Mouse (Mus musculus) cerebellum, adult 2 months (tissue): ENCODE data around the gene Rpl22. TPM values are rescaled to one million over a fixed set of nuclear protein-coding genes. Genes with fewer than 3 reads are reported as not detected.

Experiments
- DNase-seq, 2 experiments: peaks; one replicate each; pipeline ENCODE4 v3.0.0; 2021
- H3K27ac ChIP-seq: fragments of 200-500 bp; 2 replicates; pipeline ENCODE4 v1.5.1; 2012; ENCODE audit warnings: low read length, control low read depth, inconsistent platforms; ENCODE audit not compliant: insufficient read depth
- H3K27me3 ChIP-seq: fragments of 200-500 bp; 2 replicates; pipeline ENCODE4 v1.6.1; 2012; ENCODE audit warnings: inconsistent platforms, mild to moderate bottlenecking, low read length, moderate library complexity; ENCODE audit not compliant: control insufficient read depth, insufficient read depth
- H3K4me1 ChIP-seq: fragments of 200-500 bp; 2 replicates; pipeline ENCODE4 v1.6.1; 2011; ENCODE audit warnings: low read length; ENCODE audit not compliant: control insufficient read depth, insufficient read depth
- H3K4me3 ChIP-seq: fragments of 200-500 bp; replicated peaks from 2 replicates; pipeline ENCODE3; 2011; ENCODE audit warnings: mild to moderate bottlenecking, low read depth, low read length, control low read depth; ENCODE audit not compliant: insufficient read depth
- CTCF ChIP-seq: fragments of 200-500 bp; IDR thresholded peaks from 2 replicates; pipeline ENCODE4 v1.5.1; 2011; ENCODE audit warnings: low read depth, mild to moderate bottlenecking, control low read depth, low read length, moderate library complexity, borderline replicate concordance; ENCODE audit not compliant: insufficient read depth
- POLR2A ChIP-seq: fragments of 200-500 bp; IDR thresholded peaks from 2 replicates; pipeline ENCODE4 v1.6.1; 2011; ENCODE audit warnings: low read length, control low read depth, borderline replicate concordance; ENCODE audit not compliant: insufficient read depth
- WGBS: fragments of 180-500 bp; shearing (Covaris S2); methylation state at CpG from one replicate; pipeline ENCODE4 v1.1.7; 2018; 5-methylcytosine and 5-hydroxymethylcytosine counted together
- polyA plus RNA-seq: library from polyadenylated mRNA; depleted of rRNA; stranded (reverse); fragments of >200 nt; gene quantifications from 2 replicates; pipeline ENCODE4 v1.2.3, GENCODE M21; 2012

The Rpl22 gene
- polyA plus RNA-seq, 1 experiment = 187 TPM

GRCm38 (mm10) chr4:152292102-152292765, 33.3 kb upstream of the Rpl22 start:
- peaks cover 2% of the 10 kb centered on the region for H3K4me1 ChIP-seq
- WGBS = 29% methylated on average over 12 of the region's 12 CpGs
- H3K27ac ChIP-seq = no peak overlapping the region
- TF ChIP-seq POLR2A (no peak), CTCF (no peak)
- no peaks in the 10 kb centered on the region for H3K27me3 ChIP-seq
- no peak overlapping the region for H3K4me3 ChIP-seq
- DNase-seq = no peak

GRCm38 (mm10) chr4:152294188-152294929, 31.2 kb upstream of the Rpl22 start:
- Histone ChIP-seq H3K4me3 (no peak overlapping the region), H3K27ac (no peak overlapping the region), H3K4me1 (peaks cover 6% of the 10 kb centered on the region), H3K27me3 (no peaks in the 10 kb centered on the region)
- TF ChIP-seq CTCF = no peak
- TF ChIP-seq POLR2A = no peak
- DNase-seq = no peak
- WGBS = 56% methylated on average over 10 of the region's 10 CpGs

- 52% methylated on average over 4 of the region's 4 CpGs for WGBS
- H3K4me3 ChIP-seq = no peak overlapping the region
Measured at GRCm38 (mm10) chr4:152295916-152296315, 29.6 kb upstream of the Rpl22 start.

GRCm38 (mm10) chr4:152296371-152296770, 29.2 kb upstream of the Rpl22 start:
- TF ChIP-seq CTCF (no peak), POLR2A (no peak)

More at GRCm38 (mm10) chr4:152295916-152296315, 29.6 kb upstream of the Rpl22 start:
- peaks cover 8% of the 10 kb centered on the region for H3K4me1 ChIP-seq
- TF ChIP-seq CTCF (no peak), POLR2A (no peak)
- H3K27ac ChIP-seq = no peak overlapping the region
- no peaks in the 10 kb centered on the region for H3K27me3 ChIP-seq
- DNase-seq = no peak

GRCm38 (mm10) chr4:152296874-152297861, 28.4 kb upstream of the Rpl22 start, which contains the start of gene Icmt:
Icmt (plus strand) TSS chr4:152297227.
- under 1% methylated on average over 119 of the region's 119 CpGs for WGBS
- Histone ChIP-seq H3K4me3 (peak within 1 kb of the TSS; percentile 78), H3K27me3 (no peaks in the 10 kb centered on the region; the same call in 1 of the 2 replicates), H3K27ac (0 out of 2 replicates have a peak within 1 kb of the TSS, but pooled peaks have one; percentile 37), H3K4me1 (peaks cover 18% of the 10 kb centered on the region)
- TF ChIP-seq POLR2A (peak; percentile 40; the same call in 1 of the 2 replicates), CTCF (no peak)
- peak; percentile 99 for DNase-seq

More at GRCm38 (mm10) chr4:152296371-152296770, 29.2 kb upstream of the Rpl22 start:
- Histone ChIP-seq H3K4me1 (peaks cover 10% of the 10 kb centered on the region), H3K4me3 (peak overlapping the region; percentile 78), H3K27ac (no peak overlapping the region), H3K27me3 (no peaks in the 10 kb centered on the region)
- 23% methylated on average over 8 of the region's 8 CpGs for WGBS
- DNase-seq = no peak

- Histone ChIP-seq H3K27ac (no peak overlapping the region), H3K4me3 (no peak overlapping the region), H3K27me3 (no peaks in the 10 kb centered on the region; the same call in 1 of the 2 replicates), H3K4me1 (peaks cover 26% of the 10 kb centered on the region)
- no peak for TF ChIP-seq POLR2A
- no peak for TF ChIP-seq CTCF
- no peak for DNase-seq
- 54% methylated on average over 14 of the region's 14 CpGs for WGBS
Measured at GRCm38 (mm10) chr4:152298836-152299235, 26.7 kb upstream of the Rpl22 start.

- TF ChIP-seq CTCF (no peak), POLR2A (no peak)
- Histone ChIP-seq H3K4me3 (no peak overlapping the region), H3K27me3 (no peaks in the 10 kb centered on the region; the same call in 1 of the 2 replicates), H3K4me1 (peaks cover 36% of the 10 kb centered on the region), H3K27ac (no peak overlapping the region)
- no peak for DNase-seq
- 43% methylated on average over 8 of the region's 8 CpGs for WGBS
Measured at GRCm38 (mm10) chr4:152300375-152300774, 25.2 kb upstream of the Rpl22 start.
